Mouse (Mus musculus) cerebellum, adult 11-12 months (tissue): Measurements from ENCODE around the gene Adam15.

Experiments
- DNase-seq: peaks from one replicate; pipeline ENCODE4 v3.0.0; 2022

The Adam15 gene

DNA sequence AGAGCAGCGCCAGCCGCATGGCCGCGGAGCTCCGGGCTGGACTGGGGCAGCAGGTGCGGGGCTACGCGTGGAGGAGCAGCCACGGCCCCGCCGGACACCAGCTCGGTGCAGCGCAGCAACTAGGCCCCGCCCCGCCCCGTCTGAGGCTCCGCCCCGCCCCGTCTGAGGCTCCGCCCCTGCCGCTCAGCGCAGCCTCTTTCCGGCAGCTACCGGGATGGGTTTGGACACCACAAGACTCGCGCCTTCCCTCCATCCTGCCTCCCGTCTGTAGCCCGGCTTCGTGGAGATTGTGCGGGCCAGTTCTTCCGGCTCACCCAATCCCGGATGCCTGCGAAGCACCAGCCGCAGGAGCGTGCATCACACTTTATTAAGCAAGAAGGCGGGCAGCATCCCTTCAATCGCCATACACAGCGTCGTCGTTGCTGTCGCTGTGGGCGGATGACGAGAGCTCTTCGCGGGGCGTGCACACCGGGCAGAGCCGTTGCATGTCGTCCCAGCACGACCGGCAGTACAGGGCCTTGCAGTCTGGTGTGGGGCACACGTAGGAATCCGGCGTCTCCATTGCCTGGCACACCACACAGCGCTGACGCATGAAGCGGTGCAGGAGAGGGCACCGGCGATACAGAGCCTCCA, at the start of gene Adam15:
Adam15 (minus strand) TSS at position 128 of the 633 bp plus-strand sequence.
- DNase-seq: peak; percentile 93

DNA sequence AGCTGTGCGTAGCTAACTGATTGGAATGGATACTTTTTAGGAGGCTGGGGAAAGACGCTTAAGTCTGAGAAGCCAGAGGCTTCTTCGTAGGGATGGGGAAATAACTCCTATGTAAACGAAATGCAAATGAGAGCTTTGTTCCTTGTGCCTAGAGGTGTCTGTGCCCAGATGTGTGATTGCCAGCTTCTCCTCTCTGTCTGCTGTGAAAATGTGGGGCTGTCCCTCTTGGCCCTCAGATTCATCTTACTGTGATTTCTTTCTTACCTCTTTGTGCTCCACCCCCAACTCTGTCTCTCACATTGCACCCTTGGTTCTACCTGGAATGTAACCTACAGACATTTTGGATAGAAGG, 46.8 kb upstream of the Adam15 start:
- peak; percentile 34 for DNase-seq

GRCm38 (mm10) chr3:89395806-89396653, 46.2 kb upstream of the Adam15 start:
- DNase-seq: peak; percentile 75

- DNase-seq: peak; percentile 71
Observed at GRCm38 (mm10) chr3:89395419-89395805, 45.6 kb upstream of the Adam15 start.

DNA sequence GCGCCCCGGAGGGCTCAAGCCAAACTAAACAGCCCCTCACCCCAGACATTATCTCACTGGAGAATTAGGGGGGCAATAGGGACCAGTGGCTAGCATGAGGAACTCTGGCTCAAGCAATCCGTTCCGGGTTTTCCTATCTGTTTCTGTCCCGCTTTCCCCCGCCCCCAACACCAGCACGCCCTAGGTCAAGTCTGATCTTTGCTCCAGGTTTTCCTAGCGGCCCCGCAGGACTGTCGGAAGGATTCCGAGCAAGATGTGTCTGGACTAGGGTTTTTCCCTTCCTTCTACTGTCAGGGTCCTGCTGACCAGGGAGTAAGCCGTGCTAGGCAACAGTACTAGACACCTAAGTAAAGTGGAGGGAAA, 45.1 kb upstream of the Adam15 start:
- peak; percentile 91 for DNase-seq

- peak; percentile 94 for DNase-seq
Observed at GRCm38 (mm10) chr3:89394006-89394893, 44.5 kb upstream of the Adam15 start, which contains the start of gene Zbtb7b. TSS of gene Zbtb7b (minus strand) at chr3:89394776.

GRCm38 (mm10) chr3:89393605-89394004, 43.8 kb upstream of the Adam15 start:
- peak; percentile 99 for DNase-seq

DNA sequence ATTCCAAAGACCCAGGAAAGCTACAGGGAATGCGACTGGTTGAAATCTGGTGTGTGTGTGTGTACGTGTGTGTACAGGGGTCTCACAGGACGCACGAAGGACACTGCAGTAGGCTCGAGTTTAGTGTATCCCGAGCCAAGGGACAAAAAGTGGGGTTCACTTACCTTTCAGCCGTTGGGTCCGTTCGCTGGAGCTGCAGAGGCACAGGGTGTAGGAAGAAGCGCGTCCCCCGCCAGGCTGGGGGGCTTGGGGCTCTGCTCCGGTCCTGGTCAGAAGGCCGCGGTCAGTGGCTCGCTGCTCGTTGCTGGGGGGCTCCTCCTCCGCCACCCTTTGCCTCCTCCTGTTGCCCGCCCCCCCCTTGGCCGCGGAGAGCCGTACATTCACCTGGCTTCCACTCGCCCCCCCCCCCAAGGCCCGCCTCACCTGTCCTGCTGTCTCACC, 43.1 kb upstream of the Adam15 start:
- DNase-seq: peak; percentile 82

- peak; percentile 82 for DNase-seq
Observed at GRCm38 (mm10) chr3:89391663-89392511, 42.1 kb upstream of the Adam15 start.

- DNase-seq: peak; percentile 74
Observed at GRCm38 (mm10) chr3:89390699-89391662, 41.2 kb upstream of the Adam15 start.

- DNase-seq: peak; percentile 74
Observed at GRCm38 (mm10) chr3:89390111-89390515, 40.3 kb upstream of the Adam15 start.

DNA sequence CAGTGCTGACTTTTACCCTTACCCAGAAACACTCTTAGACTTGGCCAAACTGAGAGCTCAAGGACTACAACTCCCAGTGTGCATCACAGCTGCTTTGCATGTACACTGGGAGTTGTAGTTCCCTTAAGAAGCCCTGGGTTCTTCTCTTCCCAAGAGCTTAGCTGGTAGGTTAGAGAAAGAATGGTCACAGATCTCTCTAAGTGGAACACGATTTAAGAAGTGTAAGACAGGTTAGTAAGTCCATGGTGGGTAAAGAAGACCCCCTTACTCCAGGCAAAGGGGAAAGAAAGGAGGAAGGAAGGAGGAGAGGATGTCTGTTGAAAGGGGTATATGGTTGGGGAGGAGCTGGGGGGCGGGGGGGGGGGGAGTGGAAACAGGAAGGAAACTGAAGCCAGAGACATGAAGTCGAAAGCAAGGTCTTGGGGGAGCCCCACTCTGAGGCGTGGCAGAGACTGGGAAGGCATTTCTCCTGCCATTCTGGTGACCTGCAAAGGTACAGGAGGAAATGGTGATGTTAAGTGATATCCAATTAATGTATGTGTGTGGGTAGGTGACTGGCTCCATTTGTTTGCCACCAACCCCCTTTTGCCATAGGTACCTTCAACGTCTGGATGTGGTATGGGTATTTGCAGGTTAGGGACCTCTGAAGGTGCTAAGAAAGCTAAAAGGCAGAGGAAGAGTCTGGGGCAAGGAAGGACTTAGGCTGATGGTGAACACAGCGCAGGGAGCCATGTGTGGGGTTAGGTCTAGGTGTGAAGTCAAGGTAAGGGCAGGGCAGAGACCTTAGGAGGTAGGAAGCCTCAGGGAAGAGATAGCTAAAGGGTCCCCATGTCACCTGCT, 39.3 kb upstream of the Adam15 start:
- DNase-seq: peak; percentile 34

- peak; percentile 71 for DNase-seq
Observed at GRCm38 (mm10) chr3:89388134-89388881, 38.5 kb upstream of the Adam15 start.

- DNase-seq: peak; percentile 69
Observed at GRCm38 (mm10) chr3:89387632-89388031, 37.8 kb upstream of the Adam15 start.

GRCm38 (mm10) chr3:89386438-89387420, 36.9 kb upstream of the Adam15 start:
- DNase-seq: peak; percentile 62

- no peak for DNase-seq
Observed at GRCm38 (mm10) chr3:89385451-89385850, 35.7 kb upstream of the Adam15 start.

GRCm38 (mm10) chr3:89384331-89385076, 34.7 kb upstream of the Adam15 start:
- peak; percentile 35 for DNase-seq
